Mouse (Mus musculus): ENCODE measurements around the gene Pdk2.

Gene Pdk2

DNA sequence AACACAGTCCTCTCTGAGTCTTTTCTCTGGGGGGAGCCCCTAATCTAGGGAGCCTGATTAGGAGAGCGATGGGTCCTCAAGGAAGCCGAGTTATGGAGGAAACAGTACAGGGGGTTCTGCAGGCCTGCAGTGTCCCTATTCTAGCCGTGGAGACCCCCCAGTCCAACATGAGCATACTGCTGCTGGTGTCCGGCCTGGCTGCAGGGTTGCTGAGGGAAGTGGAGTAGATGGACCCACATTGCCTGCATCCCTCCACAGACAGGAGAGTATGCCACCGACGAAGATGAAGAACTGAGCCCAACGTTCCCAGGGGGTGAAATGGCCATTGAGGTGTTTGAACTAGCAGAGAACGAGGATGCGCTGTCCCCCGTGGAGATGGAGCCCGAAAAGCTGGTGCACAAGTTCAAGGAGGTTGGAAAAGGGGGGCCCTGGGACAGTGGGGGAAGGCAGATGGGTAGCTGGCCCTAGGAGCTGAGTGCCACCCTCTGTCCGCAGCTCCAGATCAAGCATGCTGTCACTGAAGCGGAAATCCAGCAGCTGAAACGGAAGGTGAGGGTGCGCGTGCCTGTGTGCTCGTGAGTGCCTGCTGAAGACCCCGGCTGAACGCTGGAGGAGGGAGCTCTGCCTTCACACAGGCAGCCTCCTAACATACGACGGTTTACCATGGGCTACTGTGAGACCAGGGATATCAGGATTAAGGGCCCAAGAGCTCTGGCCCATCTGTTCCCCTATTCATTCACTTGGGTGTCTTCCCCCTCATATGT, 39.4 kb downstream of the Pdk2 start:
- no peak for DNase-seq

DNA sequence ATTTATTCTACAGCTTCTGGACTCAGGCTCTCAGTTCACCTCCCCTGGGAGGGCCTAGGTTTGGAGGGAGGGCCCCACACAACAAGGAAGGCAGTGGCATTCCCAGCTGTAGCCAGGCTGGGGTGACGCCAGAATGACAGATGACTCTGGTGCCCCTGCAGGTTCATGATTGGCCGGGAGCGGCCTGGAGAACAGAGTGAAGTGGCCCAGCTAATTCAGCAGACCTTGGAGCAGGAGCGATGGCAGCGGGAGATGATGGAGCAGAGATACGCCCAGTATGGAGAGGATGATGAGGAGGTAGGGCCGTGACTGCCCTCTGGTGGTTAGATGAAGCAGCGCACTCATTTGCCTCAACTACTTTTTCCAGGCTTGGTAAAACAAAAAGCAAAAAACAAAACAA, 40.1 kb downstream of the Pdk2 start:
- peak; percentile 79 to 84 for DNase-seq

DNA sequence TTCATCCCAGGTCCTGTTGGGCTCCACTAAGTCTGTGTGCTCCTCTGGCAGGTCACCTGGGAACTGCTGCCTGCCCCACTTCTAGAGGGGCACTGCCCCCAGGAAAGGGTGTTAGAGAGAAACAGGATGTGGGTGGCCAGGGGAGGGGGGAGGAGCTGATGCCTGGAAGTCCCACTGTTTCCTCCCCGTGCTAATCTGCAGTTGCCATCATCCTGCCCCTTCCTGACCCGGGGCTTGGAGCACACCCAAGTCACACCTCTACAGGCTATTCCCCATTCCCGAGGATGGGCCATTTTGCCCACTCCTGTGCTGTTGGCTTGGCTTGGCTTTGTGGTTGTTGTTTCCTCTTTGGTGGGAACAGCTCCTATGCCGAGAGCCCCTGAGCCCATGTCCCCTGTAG, 40.6 kb downstream of the Pdk2 start:
- DNase-seq = peak; percentile 68 to 78

DNA sequence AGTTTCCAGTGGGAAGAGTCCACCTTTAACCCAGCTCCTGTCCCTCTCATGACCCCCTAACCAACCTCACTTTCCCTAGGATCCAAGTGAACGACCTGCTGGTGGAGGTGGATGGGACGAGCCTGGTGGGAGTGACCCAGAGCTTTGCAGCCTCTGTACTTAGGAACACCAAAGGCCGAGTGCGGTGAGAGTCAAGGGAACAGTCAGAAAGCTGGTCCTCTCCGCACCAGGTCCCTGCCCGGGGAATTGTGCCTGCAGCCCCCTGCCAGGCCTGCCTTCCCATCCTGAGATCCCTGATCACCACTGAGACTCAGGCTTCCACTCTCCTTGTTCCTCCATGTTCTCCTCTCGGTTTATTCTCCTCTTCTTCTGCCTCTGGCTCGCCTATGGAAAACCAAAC, 41.0 kb downstream of the Pdk2 start:
- DNase-seq = no peak

DNA sequence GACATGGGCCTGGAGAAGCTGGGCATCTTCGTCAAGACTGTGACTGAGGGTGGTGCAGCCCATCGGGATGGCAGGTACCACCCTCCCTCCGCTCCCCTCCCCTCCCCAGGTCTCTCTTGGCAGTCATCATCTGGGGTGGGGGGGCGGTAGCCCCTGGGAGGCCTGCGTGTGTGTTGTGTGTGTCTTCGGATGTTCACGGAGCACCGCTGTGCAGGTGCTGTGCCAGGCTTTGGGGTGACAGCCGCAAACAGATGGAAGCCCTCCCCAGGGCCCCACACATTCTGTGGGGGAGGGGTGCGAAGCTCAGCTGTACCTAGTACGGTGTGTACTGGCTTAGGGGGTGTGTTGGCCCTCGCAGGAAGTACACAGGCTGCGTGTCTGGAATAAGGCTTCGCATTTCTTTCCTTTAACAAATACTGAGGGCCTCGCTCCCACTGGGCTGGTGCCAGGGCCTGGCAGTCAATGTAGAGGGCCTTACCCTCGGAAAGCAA, 43.1 kb downstream of the Pdk2 start:
- DNase-seq = no peak

DNA sequence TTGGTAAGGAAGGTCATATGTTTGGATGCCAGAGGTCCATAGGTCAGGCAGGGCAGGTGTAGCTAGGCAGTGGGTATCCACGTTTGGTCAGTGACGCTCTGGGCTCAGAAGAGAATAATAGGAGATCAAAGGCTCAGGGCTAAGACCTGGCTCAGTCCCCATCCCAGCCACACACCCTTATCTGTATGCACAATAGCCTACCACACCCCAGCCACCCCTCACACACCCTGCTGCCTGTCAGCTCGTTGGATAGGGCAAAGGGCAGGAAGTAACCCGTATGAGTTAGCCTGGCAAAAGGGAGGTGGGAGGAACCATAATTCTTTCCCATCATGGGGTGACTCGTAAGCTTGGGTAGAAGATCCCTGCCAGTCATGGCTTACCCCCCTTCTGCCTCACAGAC, 43.6 kb downstream of the Pdk2 start:
- DNase-seq = no peak

DNA sequence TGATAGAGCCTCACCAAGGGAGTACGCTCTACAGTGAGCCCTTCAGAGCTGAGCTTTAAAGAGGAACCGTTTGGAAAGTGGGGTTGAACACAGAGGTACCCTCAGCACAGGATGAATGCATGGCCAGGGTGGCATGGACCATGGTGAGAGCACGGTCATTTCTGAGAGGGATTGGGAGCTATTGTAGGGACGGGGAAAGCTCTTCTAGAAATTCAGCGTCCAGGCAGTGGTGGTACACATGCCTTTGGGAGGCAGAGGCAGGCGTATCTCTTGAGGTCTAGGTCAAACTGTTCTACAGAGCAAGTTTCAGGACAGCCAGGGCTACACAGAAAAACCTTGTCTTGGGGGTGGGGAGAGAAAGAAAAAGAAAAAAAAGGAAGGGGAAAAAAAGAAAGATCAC, 44.2 kb downstream of the Pdk2 start:
- no peak for DNase-seq

DNA sequence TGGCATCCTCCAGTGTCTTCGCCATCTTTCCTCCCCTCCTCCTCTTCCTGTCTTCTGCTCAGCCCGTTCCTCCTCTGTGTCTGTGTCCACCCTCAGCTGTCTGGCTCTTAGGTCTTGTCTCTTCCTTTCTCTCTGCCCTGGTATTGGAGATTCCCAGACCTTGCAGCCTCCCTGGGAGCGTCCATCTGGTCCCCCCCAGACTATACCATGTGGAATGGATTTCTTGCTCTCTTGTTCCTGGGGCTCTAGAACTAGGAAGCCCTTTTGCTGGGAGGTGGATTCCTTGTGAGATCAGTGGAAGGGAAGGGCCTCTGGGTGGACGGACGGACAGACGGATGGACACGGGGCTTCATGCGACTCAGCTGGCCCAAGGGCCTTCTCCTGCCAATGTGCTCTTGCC, 45.1 kb downstream of the Pdk2 start:
- DNase-seq = no peak

DNA sequence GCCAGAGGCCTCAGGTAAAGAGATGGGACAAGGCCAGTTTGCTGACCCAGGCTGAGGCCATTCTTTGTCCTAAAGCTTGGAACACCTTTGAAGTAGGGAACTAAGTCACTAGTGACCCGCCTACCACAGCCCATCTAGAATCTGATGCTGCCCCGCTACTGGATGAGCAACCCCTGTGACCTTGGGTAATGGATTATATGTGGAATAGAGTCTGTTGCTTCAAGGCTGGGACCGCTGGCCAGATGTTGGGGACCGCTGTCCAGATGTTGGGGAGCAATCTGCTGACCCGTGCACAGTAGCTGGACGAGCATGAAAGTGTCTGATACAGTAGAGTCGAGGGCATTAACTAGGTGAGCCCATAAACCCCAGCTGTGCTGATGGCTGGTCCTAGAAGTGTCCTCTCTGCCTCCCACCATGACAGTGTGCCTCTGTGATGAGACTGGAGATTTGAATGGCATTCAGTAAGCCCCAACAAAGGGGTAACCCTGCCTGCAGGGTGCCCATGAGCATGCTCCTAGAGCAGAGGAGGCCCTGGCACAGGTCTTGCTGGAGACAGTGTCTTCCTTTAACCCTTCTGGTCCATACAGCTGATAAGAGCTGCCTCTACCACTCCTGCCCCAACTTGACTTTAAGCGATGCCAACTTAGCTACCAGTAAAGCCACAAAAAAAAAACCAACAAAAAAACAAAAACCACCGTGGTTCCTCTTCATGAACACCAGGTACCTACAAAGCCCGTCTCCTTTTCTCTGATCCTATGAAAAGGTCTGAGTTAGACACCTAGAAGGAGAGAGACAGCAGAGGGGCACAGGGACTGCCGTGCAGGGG, 46.0 kb downstream of the Pdk2 start:
- no peak for DNase-seq

DNA sequence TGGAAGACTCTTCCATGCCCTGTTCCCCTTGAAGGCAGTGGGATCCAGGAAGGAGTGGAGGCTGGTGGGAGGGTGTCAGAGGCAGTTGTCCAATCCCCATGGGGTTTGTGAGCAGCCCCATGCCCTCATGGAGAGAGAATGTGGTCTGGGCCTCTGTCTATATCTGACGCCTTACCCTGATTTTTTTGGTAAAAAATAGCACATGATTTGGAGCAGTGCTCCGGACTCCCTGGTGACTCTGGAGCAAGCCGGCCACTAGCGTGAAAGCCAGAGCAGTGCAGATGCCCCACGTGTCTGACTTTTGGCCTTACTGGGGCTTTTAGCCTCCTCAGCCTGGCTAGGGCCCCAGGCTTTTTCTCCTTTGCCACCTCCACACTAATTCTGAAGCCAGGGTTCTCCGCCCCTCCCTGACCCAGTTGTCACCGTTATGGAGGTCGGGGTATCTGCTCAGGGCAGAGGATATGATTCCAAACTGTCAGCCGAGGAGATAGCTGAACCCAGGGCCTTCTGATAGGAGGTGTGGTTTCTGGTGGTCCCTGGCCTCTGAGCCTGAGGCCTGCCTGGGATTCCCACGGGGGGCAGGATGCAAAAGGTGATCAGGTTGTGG, 46.8 kb downstream of the Pdk2 start:
- no peak for DNase-seq

DNA sequence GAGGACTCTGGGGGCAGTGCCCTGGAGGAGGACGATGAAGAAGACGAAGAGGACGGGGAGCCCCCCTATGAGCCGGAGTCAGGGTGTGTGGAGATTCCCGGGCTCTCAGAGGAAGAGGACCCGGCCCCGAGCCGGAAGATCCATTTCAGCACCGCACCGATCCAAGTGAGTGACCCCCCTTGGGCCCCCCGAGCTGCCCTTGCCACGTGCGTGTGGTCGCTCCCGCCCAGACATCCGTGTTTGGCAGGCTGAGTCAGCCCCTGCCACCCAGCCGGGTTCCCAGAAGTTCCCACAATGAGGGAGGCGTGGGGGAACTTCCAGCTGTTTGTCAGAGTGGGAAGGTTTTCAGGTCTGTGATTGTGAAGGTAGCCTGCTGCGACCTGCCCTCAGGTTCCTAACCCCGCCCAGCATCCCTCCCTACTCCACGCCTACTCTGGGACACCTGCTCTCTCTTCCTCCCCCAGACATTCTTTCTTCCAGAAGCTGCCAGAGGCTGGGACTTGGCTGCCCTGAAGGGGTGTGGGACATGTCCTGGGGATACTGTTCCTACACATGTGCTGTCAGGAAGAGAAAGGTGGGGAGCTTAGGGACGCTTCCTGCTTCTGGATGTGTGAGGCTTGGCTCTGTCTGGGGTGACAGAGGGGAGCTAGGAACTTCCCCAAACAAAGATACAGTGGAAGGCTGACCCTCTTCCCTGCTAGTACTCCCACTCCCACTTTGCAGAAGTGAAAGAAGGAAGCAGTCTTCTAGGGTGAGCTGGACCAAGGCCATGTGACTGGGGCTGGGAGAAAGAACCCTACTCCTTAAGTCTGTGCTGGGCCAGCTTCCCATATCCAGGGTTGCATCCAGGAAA, 48.2 kb downstream of the Pdk2 start:
- peak; percentile 68 to 79 for DNase-seq

DNA sequence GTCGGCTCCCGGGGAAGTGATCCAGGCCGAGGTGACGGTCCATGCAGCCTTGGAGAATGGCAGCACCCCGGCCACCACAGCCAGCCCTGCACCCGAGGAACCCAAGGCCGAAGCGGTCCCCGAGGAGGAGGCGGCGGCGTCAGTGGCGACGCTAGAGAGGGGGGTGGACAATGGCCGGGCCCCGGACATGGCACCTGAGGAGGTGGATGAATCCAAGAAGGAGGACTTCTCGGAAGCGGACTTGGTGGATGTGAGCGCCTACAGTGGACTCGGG, 48.7 kb downstream of the Pdk2 start:
- DNase-seq = peak; percentile 42 to 53

DNA sequence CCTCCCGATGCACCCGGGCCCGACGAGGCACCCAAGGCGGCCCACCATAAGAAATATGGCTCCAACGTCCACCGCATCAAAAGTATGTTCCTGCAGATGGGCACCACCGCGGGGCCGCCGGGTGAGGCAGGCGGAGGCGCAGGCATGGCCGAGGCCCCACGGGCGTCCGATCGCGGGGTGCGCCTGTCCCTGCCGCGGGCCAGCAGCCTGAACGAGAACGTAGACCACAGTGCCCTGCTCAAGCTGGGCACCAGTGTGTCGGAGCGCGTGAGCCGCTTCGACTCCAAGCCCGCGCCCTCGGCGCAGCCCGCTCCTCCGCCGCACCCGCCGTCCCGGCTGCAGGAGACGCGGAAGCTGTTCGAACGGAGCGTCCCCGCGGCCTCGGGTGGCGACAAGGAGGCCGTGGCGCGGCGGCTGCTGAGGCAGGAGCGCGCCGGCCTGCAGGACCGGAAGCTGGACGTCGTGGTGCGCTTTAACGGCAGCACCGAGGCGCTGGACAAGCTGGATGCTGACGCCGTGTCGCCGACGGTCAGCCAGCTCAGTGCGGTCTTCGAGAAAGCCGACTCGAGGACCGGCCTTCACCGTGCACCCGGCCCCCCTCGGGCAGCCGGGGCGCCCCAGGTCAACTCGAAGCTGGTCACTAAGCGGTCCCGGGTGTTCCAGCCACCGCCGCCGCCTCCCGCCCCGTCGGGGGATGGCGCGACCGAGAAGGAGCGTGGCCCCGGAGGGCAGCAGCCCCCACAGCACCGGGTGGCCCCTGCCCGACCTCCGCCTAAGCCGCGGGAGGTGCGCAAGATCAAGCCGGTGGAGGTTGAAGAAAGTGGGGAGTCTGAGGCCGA, 49.3 kb downstream of the Pdk2 start:
- peak; percentile 67 to 76 for DNase-seq

DNA sequence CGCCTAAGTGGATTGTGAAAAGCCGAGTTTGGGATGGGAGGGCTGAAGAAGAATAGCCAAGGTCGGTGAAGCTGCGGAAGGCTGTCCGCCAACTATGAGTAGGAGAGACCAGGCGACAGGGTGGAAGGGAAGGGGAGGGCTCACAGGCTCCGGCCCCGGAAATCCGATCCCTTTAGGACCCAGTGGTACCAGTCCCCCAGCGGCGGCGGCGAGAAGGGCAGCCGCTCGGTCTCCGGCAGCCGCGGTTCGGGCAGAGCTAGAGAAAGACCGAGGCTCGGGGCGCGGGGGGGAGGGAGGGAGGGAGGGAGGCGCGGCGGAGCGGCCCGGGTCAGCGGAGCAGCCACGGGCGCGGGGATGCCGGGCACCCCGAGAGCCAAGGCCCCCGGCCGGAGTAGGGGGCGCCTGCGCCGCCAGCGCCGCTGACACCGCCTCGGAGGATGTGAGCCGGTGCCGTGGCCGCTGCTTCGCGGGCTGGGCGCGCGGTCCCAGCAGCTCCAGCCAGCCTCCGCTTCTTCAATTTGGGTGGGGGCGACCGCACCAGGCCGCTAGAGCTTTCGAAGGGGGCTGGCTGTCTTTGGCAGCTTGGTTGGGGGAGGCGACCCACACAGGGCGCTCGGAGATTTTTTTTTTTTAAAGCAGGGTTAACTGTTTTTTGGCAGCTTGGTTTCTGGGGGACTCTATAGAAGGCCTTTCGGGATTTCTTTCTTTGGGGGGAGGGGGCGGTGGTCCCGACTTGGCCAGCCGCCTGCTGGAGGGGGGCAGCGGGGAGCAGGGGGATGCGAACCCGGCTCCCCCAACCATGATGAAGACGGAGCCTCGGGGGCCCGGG, 50.2 kb downstream of the Pdk2 start, which contains the start of gene Ppp1r9b:
Ppp1r9b (plus strand) TSS at position 287 of the 829 bp plus-strand sequence.
- DNase-seq = peak; percentile 94 to 96

DNA sequence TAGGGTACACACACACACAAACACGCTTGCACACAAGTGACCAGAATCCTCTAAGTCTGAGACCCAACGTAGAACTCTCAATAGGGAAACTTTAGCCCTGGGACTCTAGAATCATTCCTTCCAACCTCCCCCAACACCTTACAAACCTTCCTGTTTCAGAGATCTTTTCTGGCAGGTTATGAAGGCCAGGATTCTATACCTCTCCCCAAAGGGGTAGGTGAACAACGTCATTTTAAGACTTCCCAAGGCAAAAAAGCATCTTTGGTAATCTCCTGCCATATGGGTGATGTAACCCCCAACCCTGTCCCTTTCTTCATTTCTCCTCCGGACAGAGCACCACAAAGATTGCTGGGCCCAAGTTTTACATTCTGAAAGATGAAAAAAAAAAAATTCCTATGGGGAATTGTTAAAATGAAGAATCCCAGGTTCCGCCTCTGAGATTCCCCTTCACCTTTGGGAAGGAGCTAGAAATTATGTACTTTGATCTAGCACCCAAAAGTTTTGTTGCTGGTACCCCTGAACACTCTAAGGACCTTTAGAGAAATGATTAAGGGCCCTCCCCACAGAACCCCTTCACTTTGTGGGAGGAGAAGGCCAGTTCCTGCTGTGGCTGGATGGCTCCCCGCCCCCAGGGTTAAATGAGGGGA, 50.9 kb downstream of the Pdk2 start:
- no peak for DNase-seq

DNA sequence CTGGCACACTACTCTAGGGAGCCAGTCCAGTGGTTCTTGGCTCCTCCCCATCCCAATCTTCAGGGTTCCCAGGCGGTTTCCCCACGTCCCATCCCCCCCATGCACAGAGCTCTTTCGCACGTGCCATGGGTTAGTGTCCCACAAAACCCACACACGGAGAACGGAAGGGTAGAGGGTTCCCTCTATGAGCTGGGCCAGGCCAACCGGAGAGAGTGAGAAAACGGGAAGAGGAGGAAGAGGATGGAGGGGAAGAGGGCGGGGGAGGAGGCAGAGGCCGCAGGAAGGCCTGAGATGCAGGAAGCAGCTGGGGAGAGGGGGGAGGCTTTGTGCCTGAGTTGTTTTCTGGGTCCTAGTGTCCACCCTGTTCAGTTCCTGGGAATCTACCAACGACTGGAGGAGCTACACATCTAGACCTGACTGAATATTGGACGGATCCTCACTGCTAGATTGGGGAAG, 51.6 kb downstream of the Pdk2 start:
- peak; percentile 81 to 89 for DNase-seq

DNA sequence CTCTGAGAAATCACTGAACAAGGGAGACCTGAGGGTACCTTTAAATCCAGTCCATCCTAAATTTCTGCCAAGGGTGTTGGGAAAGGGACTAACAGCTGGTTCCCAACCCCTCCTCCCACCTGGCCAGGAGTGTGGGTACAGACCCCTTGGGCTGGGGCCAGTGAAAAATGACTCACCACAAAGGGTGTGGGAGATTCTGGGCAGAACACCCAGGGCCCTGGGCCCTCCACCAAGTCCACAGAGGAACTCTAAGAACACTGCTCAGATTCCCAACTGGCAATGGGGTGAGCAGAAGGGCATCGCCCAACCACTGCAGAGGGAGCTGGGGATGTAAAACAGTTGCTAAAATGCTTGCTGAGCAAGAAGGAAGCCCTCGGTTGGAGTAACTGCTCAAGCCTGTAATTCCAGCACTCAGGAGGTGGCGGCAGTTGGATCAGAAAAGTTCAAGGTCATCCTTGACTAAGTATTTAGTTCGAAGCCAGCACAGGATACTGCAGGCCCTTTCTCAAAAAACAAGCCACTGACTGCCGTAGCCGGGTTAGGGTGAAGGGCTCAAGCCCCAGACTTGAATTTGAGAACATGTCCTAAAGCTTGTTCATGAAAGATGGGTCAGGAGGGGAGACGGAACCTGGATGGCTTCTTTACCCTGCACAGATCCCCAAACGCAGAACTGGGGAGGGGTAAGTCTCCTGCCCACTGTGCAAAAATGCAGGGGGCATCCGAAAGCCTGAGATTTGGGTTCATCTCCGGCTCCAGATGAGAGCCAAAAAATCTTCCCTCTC, 52.2 kb downstream of the Pdk2 start:
- DNase-seq = peak in 1 of 2 experiments; percentile 43

DNA sequence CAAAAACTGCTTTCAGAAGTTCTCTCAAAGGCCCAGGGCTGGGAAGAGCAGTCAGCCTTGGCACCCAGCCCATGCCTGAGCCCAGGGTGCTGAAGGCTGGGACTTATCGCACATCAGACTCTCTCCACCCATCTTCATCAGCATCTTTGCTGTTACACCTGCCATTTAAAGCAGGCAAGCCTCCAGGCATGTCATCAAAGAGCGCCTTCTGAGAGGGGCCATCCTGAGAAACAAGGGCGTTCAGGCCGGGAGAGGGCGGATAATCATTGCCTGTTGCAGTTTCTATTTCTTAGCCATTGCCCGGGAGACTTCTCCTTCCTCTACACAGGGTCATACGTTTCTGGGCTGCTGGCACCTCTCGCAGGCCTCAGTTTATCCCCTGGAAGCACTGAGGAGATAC, 53.3 kb downstream of the Pdk2 start:
- DNase-seq = no peak

DNA sequence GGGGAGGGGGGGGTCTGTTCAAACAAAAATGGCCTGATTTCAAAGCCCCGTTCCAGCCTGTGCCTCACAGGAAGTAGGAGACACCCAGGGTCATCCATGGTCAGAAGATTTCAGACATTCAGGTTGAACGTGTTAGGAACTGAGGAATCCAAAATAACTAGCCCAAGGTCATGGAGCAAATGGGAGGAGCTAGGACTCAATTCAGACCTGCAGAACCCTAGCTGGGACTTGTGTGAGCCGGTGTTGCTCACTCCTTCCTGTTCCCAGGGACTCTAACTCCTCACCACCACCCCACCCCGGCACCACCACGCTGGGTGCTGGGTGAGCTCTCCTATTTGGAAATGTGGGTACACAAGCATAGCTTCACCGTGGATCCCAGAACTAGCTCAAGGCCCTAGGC, 53.8 kb downstream of the Pdk2 start:
- DNase-seq = no peak
